Mouse (Mus musculus): ENCODE data around the gene Crybg2.

- TF ChIP-seq GATA1 (IDR thresholded peaks at IDR 0.05; ENCODE audit: borderline replicate concordance, low read length): no peak
- TF ChIP-seq FLI1 (IDR thresholded peaks at IDR 0.05; ENCODE audit: low read length): no peak
These were observed 24.4 kb downstream of the Crybg2 start for GRCm38 (mm10) chr4:134084999-134085398.
